Mouse (Mus musculus): ENCODE results near the gene Mmadhc.

The Mmadhc gene

GRCm38 (mm10) chr2:50296109-50296986, at the start of gene Mmadhc:
Gene Mmadhc (minus strand): TSS chr2:50296801.
- peak; percentile 96 for DNase-seq (ENCODE audit: low read depth, low spot score)

- DNase-seq (ENCODE audit: low read depth, low spot score) = no peak
Observed at GRCm38 (mm10) chr2:50343598-50343997, 47.0 kb upstream of the Mmadhc start.

- DNase-seq (ENCODE audit: low read depth, low spot score) = no peak
Observed at GRCm38 (mm10) chr2:50339061-50339460, 42.5 kb upstream of the Mmadhc start.

GRCm38 (mm10) chr2:50337596-50337995, 41.0 kb upstream of the Mmadhc start:
- DNase-seq (ENCODE audit: low read depth, low spot score) = no peak

GRCm38 (mm10) chr2:50331716-50332270, 35.2 kb upstream of the Mmadhc start:
- no peak for DNase-seq (ENCODE audit: low read depth, low spot score)

GRCm38 (mm10) chr2:50328181-50328580, 31.6 kb upstream of the Mmadhc start:
- no peak for DNase-seq (ENCODE audit: low read depth, low spot score)

GRCm38 (mm10) chr2:50324799-50325198, 28.2 kb upstream of the Mmadhc start:
- DNase-seq (ENCODE audit: low read depth, low spot score) = no peak

GRCm38 (mm10) chr2:50306663-50307320, 10.2 kb upstream of the Mmadhc start:
- DNase-seq (ENCODE audit: low read depth, low spot score) = peak; percentile 46

- no peak for DNase-seq (ENCODE audit: low read depth, low spot score)
Observed at GRCm38 (mm10) chr2:50304824-50305577, 8.4 kb upstream of the Mmadhc start.

- no peak for DNase-seq (ENCODE audit: low read depth, low spot score)
Observed at GRCm38 (mm10) chr2:50296987-50297350, 368 bp upstream of the Mmadhc start.

- DNase-seq (ENCODE audit: low read depth, low spot score) = peak; percentile 14
Observed at GRCm38 (mm10) chr2:50295562-50295961, 1.0 kb downstream of the Mmadhc start.

GRCm38 (mm10) chr2:50294084-50294483, 2.5 kb downstream of the Mmadhc start:
- DNase-seq (ENCODE audit: low read depth, low spot score) = no peak

- no peak for DNase-seq (ENCODE audit: low read depth, low spot score)
Observed at GRCm38 (mm10) chr2:50293572-50293971, 3.0 kb downstream of the Mmadhc start.

- DNase-seq (ENCODE audit: low read depth, low spot score) = no peak
Observed at GRCm38 (mm10) chr2:50291901-50292300, 4.7 kb downstream of the Mmadhc start.

- DNase-seq (ENCODE audit: low read depth, low spot score) = peak; percentile 31
Observed at GRCm38 (mm10) chr2:50290754-50291153, 5.8 kb downstream of the Mmadhc start.

- DNase-seq (ENCODE audit: low read depth, low spot score) = peak; percentile 41
Observed at GRCm38 (mm10) chr2:50284781-50285180, 11.8 kb downstream of the Mmadhc start.

GRCm38 (mm10) chr2:50284040-50284439, 12.6 kb downstream of the Mmadhc start:
- no peak for DNase-seq (ENCODE audit: low read depth, low spot score)

- no peak for DNase-seq (ENCODE audit: low read depth, low spot score)
Observed at GRCm38 (mm10) chr2:50276715-50277114, 19.9 kb downstream of the Mmadhc start.

- no peak for DNase-seq (ENCODE audit: low read depth, low spot score)
Observed at GRCm38 (mm10) chr2:50273415-50273814, 23.2 kb downstream of the Mmadhc start.

- DNase-seq (ENCODE audit: low read depth, low spot score) = peak; percentile 33
Observed at GRCm38 (mm10) chr2:50272165-50272564, 24.4 kb downstream of the Mmadhc start.

GRCm38 (mm10) chr2:50268514-50268913, 28.1 kb downstream of the Mmadhc start:
- DNase-seq (ENCODE audit: low read depth, low spot score) = no peak

- DNase-seq (ENCODE audit: low read depth, low spot score) = no peak
Observed at GRCm38 (mm10) chr2:50267046-50267445, 29.6 kb downstream of the Mmadhc start.
